Mouse (Mus musculus): ENCODE measurements around the gene Lrguk.

DNA sequence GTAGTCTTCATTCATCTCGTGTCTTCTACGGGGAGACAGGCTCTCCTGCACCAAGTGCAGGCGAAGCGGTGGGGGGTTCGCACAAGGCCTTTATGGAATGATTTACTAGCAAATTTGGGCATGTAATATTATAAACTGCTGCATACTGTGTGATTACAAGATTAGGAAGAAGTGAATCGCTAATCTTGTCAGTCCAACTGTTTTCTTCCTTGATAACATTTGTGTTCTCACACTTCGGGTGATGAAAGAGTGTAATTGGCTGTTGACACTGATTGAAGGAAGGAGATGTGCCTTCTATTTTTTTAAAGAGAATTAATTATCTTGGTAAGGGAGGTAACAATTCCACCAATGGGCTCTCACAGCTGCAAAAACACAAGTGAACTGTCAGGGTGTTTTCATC, 119.4 kb downstream of the Lrguk start:
- TF ChIP-seq POLR2A (IDR thresholded peaks at IDR 0.05; ENCODE audit: borderline replicate concordance, low read depth, low read length) (no peak), CTCF (IDR thresholded peaks at IDR 0.05; ENCODE audit: low read depth, low read length) (no peak)
